Mouse (Mus musculus) spleen, adult 2 months (tissue): ENCODE measurements at regions not wholly inside any gene's neighbourhood (a gene's known extent, or its start where the extent isn't known, plus 50 kb on each side); places are given as distances from the start of the nearest gene placed in this dataset.

Source experiments
- CTCF ChIP-seq: fragments of 200-500 bp; IDR thresholded peaks from 2 replicates; pipeline ENCODE4 v1.5.1; 2011; ENCODE audit warnings: mild to moderate bottlenecking, inconsistent platforms; ENCODE audit not compliant: insufficient read depth, insufficient read length, insufficient replicate concordance; ENCODE audit errors: extremely low read depth
- POLR2A ChIP-seq: fragments of 200-500 bp; IDR thresholded peaks from 2 replicates; pipeline ENCODE4 v1.6.1; 2011; ENCODE audit warnings: low read depth, low read length, inconsistent platforms

GRCm38 (mm10) chr2:103876236-103876635 lies 78.8 kb upstream of the Caprin1 start:
- TF ChIP-seq POLR2A, result no peak
- no peak for TF ChIP-seq CTCF
